Mouse (Mus musculus): Measurements from ENCODE around the gene Shisal1.

Shisal1 gene

DNA sequence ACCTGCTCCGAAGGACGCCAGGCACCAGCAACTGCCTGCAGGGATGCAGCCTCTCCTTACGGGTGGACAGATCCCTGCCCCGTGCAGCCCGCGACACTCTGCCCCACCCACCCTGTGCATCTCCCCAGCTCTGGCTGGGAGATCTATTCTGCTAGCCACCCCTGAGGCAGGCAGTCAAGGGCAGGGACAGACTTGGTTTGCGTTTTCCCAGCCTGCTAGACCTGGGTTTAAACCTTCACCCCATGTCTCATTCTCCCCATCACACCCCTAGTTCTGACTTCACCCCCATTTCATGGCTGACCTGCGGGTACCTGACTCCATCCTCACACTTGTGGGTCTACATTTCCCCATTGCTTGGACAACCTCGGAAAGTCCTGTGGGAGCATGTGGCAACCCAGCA, at the start of gene Shisal1:
Shisal1 (minus strand) TSS at position 101 of the 400 bp plus-strand sequence.
- no peak for ATAC-seq (ENCODE audit: insufficient number of reproducible peaks, low FRiP score, low TSS enrichment)

DNA sequence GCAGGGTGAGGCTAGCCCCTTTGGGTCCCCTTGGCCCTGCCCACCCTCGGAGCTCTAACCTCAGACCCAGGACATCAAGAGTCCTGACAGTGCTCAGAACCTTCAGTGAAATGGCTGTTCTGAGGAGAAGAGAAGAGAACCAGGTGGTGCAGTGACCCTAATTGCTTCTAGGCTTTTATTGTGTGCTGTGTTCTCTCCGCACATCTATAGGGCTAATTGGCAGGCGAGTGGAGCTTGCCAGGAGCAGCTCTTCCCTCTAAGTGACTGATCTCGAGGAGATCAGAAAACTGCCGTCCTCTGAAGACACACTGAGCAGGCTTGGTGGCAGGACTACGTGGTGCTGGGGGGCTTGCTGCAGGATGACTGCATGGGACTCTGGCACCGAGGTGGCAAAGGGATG, 43.6 kb upstream of the Shisal1 start:
- ATAC-seq (ENCODE audit: insufficient number of reproducible peaks, low FRiP score, low TSS enrichment): no peak

DNA sequence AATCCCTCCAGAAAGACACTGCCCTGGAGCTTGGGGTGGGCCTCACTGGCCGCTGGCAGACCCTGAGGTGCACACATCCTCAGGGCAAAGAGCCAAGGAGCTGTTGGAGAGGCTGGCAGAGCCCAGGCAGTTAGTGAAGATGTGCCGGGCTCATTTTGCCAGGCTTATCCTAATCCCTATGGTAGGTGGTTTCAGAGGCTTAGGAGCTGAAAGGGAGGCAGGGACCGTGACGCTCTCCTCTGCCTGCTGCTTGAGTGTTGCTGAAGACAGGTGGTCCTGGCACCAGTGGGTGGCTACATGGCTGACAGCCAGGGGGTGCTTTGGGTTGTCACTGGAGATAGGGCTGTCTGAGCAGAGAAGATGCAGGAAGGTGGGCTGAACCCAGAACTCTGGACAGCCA, 37.4 kb upstream of the Shisal1 start:
- ATAC-seq (ENCODE audit: insufficient number of reproducible peaks, low FRiP score, low TSS enrichment): no peak

DNA sequence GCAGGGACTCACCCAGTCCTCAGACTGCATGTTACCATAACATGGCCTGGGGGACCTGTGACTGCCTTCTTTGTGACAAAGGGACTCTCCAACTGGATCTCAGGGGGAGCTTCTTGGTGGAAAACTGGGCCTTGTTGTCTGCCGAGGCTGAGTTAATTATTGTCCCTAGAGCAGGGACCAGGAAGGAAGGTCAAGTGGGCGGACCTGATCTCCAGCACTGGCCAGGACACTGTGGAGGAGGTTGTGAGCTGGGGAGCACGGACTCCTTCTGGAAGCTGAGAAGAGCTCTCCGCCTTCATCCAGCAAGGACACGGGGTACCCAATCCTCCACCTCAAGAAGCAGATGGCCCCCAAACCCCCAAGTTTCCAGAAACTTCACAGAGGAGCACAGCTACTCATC, 36.7 kb upstream of the Shisal1 start:
- ATAC-seq (ENCODE audit: insufficient number of reproducible peaks, low FRiP score, low TSS enrichment): no peak

DNA sequence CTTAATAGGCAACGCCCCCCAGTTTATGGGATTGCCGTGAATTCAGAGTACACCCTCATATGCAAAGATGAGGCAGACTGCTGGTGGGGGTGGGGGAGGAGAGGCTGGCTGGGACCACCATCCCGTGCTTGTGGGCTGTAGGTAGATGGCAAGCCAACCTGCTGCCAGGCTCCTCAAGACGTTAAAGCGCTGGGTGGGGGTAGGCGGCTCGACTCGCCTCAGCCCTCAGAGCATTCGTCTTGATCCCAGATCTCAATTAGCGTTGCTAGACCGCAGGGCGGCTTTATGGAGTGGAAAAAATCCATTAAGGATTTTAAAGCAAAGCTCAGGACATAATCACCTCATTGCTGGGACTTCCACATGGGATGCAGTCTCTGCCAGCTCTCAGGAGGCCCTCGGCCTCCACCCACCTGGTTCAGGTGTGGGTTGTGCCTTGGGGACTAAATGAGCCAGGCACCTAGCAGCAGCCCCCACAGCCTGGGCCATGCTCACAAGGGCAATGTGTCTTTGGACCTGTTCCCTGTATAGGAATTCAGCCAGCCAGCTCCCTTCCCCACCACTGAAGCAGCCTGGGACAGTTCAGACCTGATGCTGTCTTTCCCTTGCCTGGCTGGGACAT, 34.5 kb upstream of the Shisal1 start:
- no peak for ATAC-seq (ENCODE audit: insufficient number of reproducible peaks, low FRiP score, low TSS enrichment)

DNA sequence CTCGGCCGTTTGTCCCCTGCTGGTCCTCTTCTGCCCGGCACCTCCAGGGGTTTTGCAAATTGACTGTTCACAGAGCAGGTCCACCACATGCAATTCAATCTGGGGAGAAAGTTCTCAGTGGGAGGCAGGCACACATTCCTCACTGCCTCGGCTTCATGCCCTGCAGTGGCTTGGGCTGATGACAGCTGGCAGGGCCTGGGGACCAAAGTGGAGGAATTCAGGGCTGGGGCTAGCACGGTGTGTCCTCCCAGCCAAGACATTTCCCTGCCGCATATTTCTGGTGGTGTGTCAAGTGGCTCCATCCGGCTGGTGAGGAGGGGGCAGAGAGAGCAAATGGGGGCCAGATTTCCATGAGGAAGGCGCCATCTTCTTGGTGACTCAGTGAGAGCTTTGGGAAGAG, 22.5 kb upstream of the Shisal1 start:
- no peak for ATAC-seq (ENCODE audit: insufficient number of reproducible peaks, low FRiP score, low TSS enrichment)

DNA sequence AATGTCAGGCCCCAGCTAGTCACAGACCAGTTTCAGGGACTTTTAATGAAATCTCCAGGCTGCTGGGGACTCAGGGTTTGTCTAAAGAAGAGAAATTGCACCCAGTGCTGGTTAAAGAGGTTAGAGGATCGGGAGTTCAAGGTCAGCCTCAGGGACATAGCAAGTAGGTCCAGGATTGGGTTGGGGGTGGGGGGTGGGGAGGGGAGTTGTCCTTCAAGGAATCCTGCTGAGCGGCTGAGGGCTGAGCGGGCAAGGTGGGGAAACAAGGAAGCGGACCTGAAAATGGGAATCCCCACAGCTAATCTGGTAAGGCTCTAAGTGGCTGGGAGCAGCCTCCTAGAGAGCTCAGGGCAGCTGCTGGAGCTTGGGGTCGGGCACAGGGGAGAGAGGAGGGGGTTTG, 20.9 kb upstream of the Shisal1 start:
- ATAC-seq (ENCODE audit: insufficient number of reproducible peaks, low FRiP score, low TSS enrichment): no peak

DNA sequence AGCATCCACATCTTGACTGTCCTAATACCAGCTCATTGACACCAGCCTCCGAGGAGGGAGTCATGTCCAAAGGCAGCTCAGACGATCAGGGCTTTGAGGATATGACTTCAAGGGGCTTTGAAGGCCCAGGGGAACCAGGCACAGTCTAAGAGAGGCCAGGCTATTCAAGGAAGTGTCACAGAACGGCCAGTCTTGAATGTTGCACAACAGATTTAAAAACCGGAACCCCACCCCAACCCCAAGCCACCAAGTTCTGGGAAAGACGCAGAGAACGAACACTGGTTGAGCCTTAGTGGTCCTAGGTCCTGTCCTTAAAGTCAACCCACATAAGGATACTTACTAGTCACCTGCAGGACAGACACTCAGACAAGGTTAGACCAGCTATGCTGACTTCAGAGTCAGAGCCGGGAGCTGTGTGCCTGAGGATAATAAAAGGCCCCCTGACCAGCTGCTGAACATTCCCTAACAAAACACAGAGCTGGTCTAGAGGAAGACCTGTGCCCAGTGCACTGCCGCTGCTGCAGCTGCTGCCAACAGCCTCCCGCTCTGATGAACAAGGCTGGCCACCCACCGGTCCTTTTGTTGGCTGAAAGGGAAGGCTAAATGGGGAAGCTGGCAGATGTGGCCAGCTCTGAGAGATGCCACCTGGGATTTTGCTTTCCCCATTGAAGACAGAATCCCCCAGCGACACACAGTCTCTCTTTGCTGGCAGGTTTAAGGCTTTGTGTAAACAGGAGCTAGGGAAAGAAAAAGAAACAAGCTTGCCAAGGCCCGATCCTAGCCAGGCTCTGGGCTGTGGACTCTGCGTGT, 19.8 kb upstream of the Shisal1 start:
- ATAC-seq (ENCODE audit: insufficient number of reproducible peaks, low FRiP score, low TSS enrichment): no peak

DNA sequence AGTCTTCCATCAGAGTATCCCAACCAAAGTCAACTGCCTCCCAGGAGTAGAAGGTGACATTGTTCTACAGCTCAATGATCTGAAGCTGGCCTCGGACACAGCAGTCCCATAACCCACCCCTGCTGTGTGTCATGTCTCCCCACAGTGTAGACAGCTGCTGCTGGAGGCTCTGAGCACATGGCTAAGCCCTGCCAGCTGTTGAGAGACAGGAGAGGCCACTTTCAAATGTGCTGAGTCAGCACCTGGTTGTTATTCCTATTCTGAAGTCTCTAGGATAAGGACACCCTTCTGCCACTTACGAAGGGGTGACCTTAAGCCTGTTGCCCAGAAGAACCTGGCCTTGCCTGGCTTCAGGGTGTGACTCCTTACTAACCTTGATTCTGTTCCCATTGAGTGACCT, 14.5 kb upstream of the Shisal1 start:
- no peak for ATAC-seq (ENCODE audit: insufficient number of reproducible peaks, low FRiP score, low TSS enrichment)

DNA sequence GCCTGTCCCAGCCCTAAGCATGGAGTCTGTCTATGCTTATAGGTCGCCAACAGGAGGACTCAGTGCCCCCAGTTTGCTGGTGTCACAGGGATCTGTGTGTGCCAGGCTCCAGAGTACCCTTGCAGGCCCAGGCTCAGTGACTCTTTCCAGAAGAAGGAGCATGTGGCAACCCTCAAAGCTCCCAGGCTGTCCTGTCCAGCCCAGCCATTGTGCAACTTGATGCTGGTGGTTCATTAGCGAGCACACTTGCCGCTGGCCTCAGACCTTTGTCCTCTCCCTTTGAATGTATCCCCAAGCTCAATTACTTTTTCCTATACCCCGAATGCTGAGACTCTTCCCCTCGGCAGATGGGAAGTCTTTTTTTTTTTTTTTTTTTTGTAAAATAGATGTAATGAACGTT, 12.1 kb upstream of the Shisal1 start:
- no peak for ATAC-seq (ENCODE audit: insufficient number of reproducible peaks, low FRiP score, low TSS enrichment)

DNA sequence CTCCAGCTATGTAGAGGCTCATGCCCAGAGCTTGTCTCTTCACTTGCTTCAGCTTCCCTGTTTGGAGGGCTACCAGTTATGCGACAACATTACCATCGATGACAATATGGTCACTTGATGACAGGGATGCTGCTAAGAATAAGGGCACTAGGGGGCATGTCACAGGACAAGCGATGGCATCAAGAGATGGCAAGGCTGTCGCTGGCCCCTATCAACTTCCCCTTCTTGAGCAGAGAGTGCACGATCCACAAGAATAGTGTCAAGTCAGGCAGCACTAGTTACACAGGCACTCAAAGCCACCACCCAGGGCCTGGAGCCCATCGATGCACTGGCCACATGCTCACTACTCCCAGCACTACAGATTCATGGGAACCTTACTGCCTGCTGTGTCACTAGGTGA, 8.4 kb upstream of the Shisal1 start:
- no peak for ATAC-seq (ENCODE audit: insufficient number of reproducible peaks, low FRiP score, low TSS enrichment)

DNA sequence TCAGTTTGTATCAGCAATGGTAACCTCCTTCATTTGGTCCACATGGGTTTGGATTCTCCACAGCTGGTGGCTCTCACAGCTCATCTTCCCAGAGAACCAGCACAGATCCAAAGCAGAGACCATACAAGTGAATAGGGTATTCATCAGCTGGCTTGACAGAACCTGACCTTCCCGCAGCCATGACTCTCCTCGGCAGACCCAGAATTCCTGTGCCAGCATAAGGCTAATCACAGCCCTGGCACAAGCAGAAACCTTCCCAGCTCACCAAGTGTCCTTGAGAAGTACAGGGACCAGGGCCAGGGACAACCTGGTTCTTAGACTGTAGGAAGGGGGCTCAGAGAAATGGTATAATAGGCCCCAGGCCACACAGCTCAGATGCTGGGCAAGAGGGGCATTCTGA, 6.2 kb upstream of the Shisal1 start:
- no peak for ATAC-seq (ENCODE audit: insufficient number of reproducible peaks, low FRiP score, low TSS enrichment)

DNA sequence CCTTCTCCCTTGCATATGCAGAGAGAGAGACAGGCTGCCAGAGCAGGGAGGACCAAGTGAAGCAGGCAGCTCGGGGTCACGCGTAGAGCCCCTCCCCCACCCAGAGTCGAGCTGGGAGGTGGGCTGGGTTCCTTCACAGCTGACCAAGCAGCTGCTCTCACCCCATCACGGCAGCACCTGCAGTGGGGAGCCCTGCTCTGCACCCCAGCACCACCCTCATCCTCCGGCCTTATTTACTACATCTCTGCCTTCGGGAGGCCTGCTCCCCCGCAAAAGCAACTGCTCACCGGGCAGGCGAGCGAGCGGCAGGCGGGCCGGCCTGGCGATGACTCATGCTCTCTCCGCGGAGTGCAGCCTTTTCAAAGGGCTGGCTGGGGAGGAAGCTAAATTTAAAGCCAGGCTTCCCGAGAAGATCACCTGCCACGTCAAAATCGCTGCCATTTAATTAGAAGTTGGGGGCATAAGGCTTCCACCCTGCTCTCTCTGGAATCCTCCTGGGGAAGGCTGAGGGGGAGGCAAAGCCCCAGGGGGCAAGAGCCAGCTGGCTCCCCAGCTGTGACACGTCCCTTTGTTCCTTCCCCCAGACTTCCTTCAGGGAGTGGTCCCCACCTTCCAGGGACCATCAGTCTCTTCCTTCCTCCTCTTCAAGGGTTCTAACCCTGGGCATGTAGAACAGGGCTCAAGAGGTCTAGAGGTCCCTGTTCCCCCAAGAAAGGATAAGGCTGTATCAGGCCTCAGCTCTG, 3.7 kb upstream of the Shisal1 start:
- ATAC-seq (ENCODE audit: insufficient number of reproducible peaks, low FRiP score, low TSS enrichment): no peak

DNA sequence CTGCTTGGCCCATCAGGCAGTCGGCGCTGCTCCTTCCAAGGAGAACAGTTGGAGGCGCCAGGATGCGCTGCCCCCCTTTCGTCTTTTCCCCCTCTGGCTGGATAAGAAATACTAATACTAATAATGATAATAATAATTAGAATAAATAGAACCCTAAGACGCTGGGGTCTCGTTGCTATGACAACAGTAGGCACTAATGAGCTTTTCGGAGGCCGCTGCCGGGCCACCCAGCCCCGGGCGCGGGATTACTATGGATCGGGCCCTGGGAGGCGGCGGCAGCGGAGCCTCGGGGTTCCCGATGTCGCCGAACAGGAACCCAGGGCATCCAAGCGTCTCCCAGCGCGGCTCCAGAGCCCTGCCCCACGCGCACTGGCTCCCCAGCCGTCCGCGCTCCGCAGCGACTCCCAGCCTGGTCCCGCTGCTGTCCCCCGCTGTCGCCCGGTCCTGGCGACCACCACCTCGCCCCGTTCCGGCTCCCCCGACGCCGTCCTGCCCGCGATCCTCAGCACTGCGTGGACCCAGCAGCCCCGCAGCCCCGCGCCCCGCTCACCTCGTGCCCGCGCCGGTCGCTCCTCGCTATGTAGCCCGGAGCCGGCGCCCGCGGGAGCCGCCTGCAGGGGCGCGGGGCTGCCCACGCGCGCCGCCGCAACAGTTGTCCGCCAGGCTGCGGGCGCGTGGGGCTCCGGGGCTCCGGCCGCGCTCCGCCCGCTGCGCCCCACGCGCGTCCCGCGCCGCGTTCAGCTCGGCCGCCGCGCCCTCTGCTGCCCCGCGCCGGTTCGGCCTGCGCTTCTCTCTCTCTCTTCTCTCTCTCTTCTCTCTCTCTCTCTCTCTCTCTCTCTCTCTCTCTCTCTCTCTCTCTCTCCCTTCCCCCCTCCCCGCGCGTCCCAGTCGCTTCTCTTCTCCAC, 833 bp downstream of the Shisal1 start:
- no peak for ATAC-seq (ENCODE audit: insufficient number of reproducible peaks, low FRiP score, low TSS enrichment)

DNA sequence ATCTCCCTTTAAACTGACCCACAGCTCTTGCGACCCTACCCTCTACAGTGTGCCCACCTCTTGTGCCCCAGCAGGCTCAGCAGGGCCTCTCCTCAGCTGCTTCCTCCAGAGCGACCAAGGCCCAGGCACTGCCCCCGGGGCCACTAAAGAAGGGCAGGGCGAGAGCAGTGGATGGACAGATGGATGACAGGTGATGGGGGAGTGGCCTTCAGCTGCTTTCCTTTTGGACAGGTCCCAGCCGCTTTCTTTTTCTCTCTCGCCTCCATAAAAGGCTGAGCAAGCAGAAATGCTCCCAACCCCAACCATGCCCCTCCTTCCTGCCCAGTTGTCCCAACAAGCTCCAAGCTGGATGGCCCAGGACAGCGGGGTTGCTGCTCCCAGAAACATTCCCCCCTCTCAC, 2.7 kb downstream of the Shisal1 start:
- ATAC-seq (ENCODE audit: insufficient number of reproducible peaks, low FRiP score, low TSS enrichment): no peak

DNA sequence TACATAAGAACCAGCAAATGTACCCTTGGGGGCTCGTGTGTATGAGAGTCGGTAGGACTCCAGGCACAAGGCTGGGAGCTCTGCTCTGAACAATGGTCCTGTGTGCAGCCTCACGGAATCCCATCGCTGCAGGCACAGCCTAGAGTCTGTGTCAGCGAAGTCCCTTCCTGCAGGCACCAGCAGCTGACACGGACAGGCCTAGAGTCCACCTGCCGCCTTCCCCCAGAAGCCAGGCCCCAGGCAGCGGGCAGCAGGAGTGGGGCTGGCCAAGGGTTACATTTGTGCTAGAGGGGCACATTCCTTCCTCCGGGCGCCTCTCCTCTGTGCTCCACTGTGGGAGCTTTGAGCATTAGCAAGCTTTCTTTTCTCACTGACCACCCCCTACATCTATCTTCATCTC, 3.3 kb downstream of the Shisal1 start:
- no peak for ATAC-seq (ENCODE audit: insufficient number of reproducible peaks, low FRiP score, low TSS enrichment)

DNA sequence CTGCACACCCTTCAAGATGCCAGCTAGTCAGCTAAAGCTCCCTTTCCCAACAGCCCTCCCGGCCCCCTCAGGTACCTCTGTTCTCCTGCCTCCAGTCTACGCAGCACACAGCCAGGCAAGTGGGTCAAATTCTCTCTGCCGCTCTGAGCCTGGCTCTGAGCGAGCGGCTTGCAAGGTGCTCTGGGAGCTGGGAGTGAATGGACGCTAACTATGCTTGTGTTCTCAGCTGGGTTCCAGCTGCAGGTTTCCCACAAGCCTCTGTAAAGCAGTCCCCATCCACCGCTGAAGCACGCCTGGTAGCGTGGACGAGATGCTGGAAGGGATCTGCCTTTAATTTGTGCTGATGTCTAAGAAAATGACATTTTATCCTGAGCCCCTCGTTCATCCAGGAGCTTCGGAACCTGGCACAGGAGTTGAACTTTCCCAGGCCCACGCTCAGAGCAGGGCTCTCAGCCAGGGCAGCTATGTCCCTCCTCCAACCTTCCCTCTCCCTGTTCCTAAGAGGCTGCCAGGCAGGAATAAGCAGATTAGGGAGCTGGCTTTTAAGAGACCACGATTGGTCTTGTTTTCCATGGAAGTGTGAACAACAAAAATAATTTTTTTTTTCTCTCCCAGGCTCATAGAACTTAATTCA, 5.1 kb downstream of the Shisal1 start:
- no peak for ATAC-seq (ENCODE audit: insufficient number of reproducible peaks, low FRiP score, low TSS enrichment)

DNA sequence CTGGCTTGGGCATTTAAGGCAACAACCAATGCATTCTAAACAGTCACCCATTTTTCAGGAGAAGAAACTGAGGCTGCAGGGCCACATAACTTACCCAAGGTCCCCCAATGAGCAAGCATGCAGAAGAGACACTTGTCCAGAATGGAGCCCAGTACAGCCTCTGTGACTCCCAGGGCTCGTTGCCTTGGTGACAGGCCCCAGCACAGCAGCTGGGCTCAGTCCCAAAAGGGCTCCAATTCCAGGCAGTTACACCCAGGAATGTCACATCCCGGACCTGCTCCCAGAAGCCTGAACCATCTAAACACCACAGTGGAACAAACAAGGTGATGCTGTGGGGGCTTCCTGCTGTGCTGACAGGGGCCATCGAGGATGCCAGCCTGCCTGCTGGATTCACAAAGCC, 6.1 kb downstream of the Shisal1 start:
- ATAC-seq (ENCODE audit: insufficient number of reproducible peaks, low FRiP score, low TSS enrichment): no peak

DNA sequence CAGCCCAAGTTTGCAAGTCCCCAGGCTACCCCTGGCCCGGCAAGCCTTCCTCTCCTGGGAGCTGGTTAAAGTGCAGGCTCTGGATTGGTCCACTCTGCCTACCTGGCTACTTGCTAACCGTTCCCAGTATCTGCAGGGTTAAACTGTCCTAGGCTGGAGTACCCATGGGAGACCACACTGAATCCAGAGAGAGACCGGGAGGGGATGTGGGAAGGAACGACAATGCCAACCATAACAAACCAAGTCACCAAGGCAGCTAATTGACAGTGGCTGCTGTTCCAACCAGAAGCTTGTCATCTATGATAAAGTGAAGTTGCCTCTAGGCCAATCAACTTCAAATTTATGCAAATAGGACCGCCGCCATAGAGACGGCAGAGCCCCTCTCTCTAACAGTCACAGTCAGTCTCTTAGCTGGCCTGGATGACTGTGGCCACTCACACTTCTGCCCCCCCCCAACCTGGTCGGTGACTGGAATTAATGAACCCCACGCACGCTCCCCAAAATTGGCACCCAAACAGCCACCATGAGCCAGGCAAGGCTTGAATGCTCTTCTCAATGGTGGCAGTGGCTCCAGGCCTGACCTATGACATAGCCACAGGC, 13.2 kb downstream of the Shisal1 start:
- no peak for ATAC-seq (ENCODE audit: insufficient number of reproducible peaks, low FRiP score, low TSS enrichment)

DNA sequence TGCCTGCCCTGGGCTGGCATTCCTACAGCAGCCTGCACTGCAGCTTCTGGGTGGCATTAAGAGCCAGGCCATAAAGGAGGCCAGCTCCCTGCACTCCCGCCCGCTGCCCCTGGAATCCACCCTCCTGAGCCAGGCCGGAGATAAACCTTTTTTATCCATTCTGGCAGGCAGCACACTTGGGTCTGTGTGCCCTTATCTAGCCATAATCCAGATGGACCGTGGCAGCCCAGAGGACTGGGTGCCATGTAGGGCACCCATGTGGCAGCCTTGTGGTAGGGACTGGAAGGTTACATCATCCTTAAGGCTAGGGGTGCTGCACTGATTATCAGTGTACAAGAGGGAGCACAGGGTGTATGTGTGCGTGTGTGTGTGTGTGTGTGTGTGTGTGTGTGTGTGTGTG, 16.4 kb downstream of the Shisal1 start:
- no peak for ATAC-seq (ENCODE audit: insufficient number of reproducible peaks, low FRiP score, low TSS enrichment)
